Mouse (Mus musculus) CH12F3 (cell line): Measurements from ENCODE around the gene Nos3.
"Not testable (repeated sequence)": the region's sequence is repeated elsewhere in the genome, so short reads cannot be mapped to it uniquely, and the experiment has no call there.

Source experiments
- in situ Hi-C: fragments of 300-500 bp; cut with MboI; formaldehyde crosslinking; loops from 2 replicates; pipeline ENCODE4 v1.14.3; 2020; ENCODE audit warnings: low sequenced_read_pairs

The Nos3 gene

GRCm38 (mm10) chr5:24394165-24394894 is 29.7 kb downstream of the Nos3 start:
- in situ Hi-C loops = no loop called here

GRCm38 (mm10) chr5:24396254-24396653 is 31.6 kb downstream of the Nos3 start:
- in situ Hi-C loops = not testable (repeated sequence)

- in situ Hi-C loops = no loop called here
Measured at GRCm38 (mm10) chr5:24399686-24400085, 35.1 kb downstream of the Nos3 start.

- in situ Hi-C loops = no loop called here
Measured at GRCm38 (mm10) chr5:24400362-24400761, 35.8 kb downstream of the Nos3 start.

GRCm38 (mm10) chr5:24400911-24401605 is 36.4 kb downstream of the Nos3 start:
- in situ Hi-C loops = no loop called here

- in situ Hi-C loops = no loop called here
Measured at GRCm38 (mm10) chr5:24401969-24402368, 37.4 kb downstream of the Nos3 start.

- in situ Hi-C loops = no loop called here
Measured at GRCm38 (mm10) chr5:24404594-24405360, 40.2 kb downstream of the Nos3 start.

- in situ Hi-C loops = no loop called here
Measured at GRCm38 (mm10) chr5:24405389-24405876, 40.8 kb downstream of the Nos3 start.

- in situ Hi-C loops = no loop called here
Measured at GRCm38 (mm10) chr5:24408651-24409050, 44.0 kb downstream of the Nos3 start.

GRCm38 (mm10) chr5:24409466-24409865 is 44.9 kb downstream of the Nos3 start:
- in situ Hi-C loops = no loop called here

- in situ Hi-C loops = no loop called here
Measured at GRCm38 (mm10) chr5:24412063-24412462, 47.5 kb downstream of the Nos3 start.

GRCm38 (mm10) chr5:24413042-24413693 is 48.6 kb downstream of the Nos3 start, which contains the start of gene Asic3:
Asic3 (plus strand) TSS chr5:24413392.
- in situ Hi-C loops = no loop called here

GRCm38 (mm10) chr5:24413938-24414337 is 49.3 kb downstream of the Nos3 start:
- in situ Hi-C loops = no loop called here

- in situ Hi-C loops = no loop called here
Measured at GRCm38 (mm10) chr5:24416222-24416736, 51.7 kb downstream of the Nos3 start.

GRCm38 (mm10) chr5:24417587-24417986 is 53.0 kb downstream of the Nos3 start:
- in situ Hi-C loops = no loop called here

- in situ Hi-C loops = no loop called here
Measured at GRCm38 (mm10) chr5:24420381-24420780, 55.8 kb downstream of the Nos3 start.

- in situ Hi-C loops = no loop called here
Measured at GRCm38 (mm10) chr5:24423129-24424003, 58.8 kb downstream of the Nos3 start, which contains the start of the genes Cdk5 and Slc4a2. Cdk5 (minus strand) TSS chr5:24423530. Slc4a2 (plus strand) TSS chr5:24423837.

GRCm38 (mm10) chr5:24424004-24424781 is 59.6 kb downstream of the Nos3 start:
- in situ Hi-C loops = no loop called here
